10 mouse cellular contexts compared by ENCODE assay signal in genomic region chr16:17802456-17802838, GRCm38 (mm10). TPM values are rescaled to one million over a fixed set of nuclear protein-coding genes. Genes with fewer than 3 reads are reported as not detected.
DNase-seq lines count a peak whose midpoint lies in the region; ATAC-seq and TF ChIP-seq lines count a peak whose summit lies in the region.
"Had no signal": no experiment of that assay in that cellular context is flagged by ENCODE, and none has a peak within 500 bp of the region (broad histone marks: within the 10 kb centered on the region; RNA-seq: fewer than 3 reads in every experiment).

No protein-coding gene starts in this region.

- no peaks in the 10 kb centered on the region for H3K9me3 ChIP-seq in heart, embryonic 16.5 days (replicated peaks; ENCODE audit: control insufficient read depth, low read length)
- H3K9me3 ChIP-seq in hindbrain, embryonic 12.5 days (replicated peaks) = no peaks in the 10 kb centered on the region
- no peaks in the 10 kb centered on the region for H3K9me3 ChIP-seq in midbrain, embryonic 11.5 days (ENCODE audit: control insufficient read depth, low read length)

- no peaks in the 10 kb centered on the region for H3K36me3 ChIP-seq in heart, embryonic 16.5 days (ENCODE audit: control insufficient read depth, insufficient read depth)
- no peaks in the 10 kb centered on the region for H3K36me3 ChIP-seq in hindbrain, embryonic 12.5 days
- H3K36me3 ChIP-seq in midbrain, embryonic 11.5 days (ENCODE audit: control insufficient read depth, insufficient read depth, low read length) = no peaks in the 10 kb centered on the region
- H3K36me3 ChIP-seq: G1E had no signal

- peaks cover 71% of the 10 kb centered on the region for H3K27me3 ChIP-seq in heart, embryonic 16.5 days (ENCODE audit: control insufficient read depth, insufficient read depth, low read length)
- H3K27me3 ChIP-seq in hindbrain, embryonic 12.5 days = peaks cover 95% of the 10 kb centered on the region
- H3K27me3 ChIP-seq in midbrain, embryonic 11.5 days (ENCODE audit: control insufficient read depth, insufficient read depth, low read length) = peaks cover 94% of the 10 kb centered on the region

- H3K27ac ChIP-seq in heart, embryonic 16.5 days (ENCODE audit: low read length) = no peak overlapping the region
- H3K27ac ChIP-seq in cortical plate, adult 2 months (ENCODE audit: insufficient read depth, low read length) = no peak overlapping the region
- H3K27ac ChIP-seq in hindbrain, embryonic 12.5 days = no peak overlapping the region
- H3K27ac ChIP-seq in midbrain, embryonic 11.5 days (ENCODE audit: low read depth, low read length) = no peak overlapping the region

- peak overlapping the region; percentile 58 for H3K9ac ChIP-seq in heart, embryonic 16.5 days (ENCODE audit: low read length)
- H3K9ac ChIP-seq in hindbrain, embryonic 12.5 days = peak overlapping the region; percentile 29; the same call in 1 of the 2 replicates
- H3K9ac ChIP-seq in midbrain, embryonic 11.5 days (ENCODE audit: low read length) = no peak overlapping the region

- H3K4me3 ChIP-seq in heart, embryonic 16.5 days (ENCODE audit: low read length) = peak overlapping the region; percentile 52
- peak overlapping the region; percentile 11 for H3K4me3 ChIP-seq in cortical plate, adult 2 months (ENCODE audit: insufficient read depth, low read length)
- peak overlapping the region; percentile 31 for H3K4me3 ChIP-seq in hindbrain, embryonic 12.5 days
- H3K4me3 ChIP-seq in midbrain, embryonic 11.5 days (ENCODE audit: low read depth, low read length) = peak overlapping the region; percentile 21

- TF ChIP-seq POLR2A in cortical plate, adult 2 months (IDR thresholded peaks at IDR 0.05; ENCODE audit: extremely low read depth, insufficient read depth, low read length) = no peak

- no peak for TF ChIP-seq CTCF in cortical plate, adult 2 months (IDR thresholded peaks at IDR 0.05; ENCODE audit: extremely low read depth, insufficient read depth, low read length)

- H3K4me1 ChIP-seq in heart, embryonic 16.5 days (ENCODE audit: control insufficient read depth, insufficient read depth, low read length) = peaks cover 40% of the 10 kb centered on the region
- 0 out of 2 replicates have a peak, but pooled peaks cover 1% of the 10 kb centered on the region for H3K4me1 ChIP-seq in cortical plate, adult 2 months (ENCODE audit: control insufficient read depth, insufficient read depth, low read length)
- peaks cover 65% of the 10 kb centered on the region for H3K4me1 ChIP-seq in hindbrain, embryonic 12.5 days
- H3K4me1 ChIP-seq in midbrain, embryonic 11.5 days (ENCODE audit: control insufficient read depth, insufficient read depth, low read length) = peaks cover 46% of the 10 kb centered on the region

- H3K4me2 ChIP-seq in heart, embryonic 16.5 days (ENCODE audit: low read depth, low read length) = peak overlapping the region; percentile 74
- H3K4me2 ChIP-seq in hindbrain, embryonic 12.5 days (replicated peaks) = peak overlapping the region; percentile 55
- peak overlapping the region; percentile 38 for H3K4me2 ChIP-seq in midbrain, embryonic 11.5 days

- intact Hi-C loops in heart, postnatal 36 days (cut with DNase I) = no loop called here
- intact Hi-C loops in left cerebral cortex, postnatal 4 days (cut with DNase I) = no loop called here

- no peak for DNase-seq in heart, postnatal 36 days
- DNase-seq in midbrain, embryonic 11.5 days (ENCODE audit: low spot score, missing footprints) = peak; percentile 94
- DNase-seq in c-Kit-positive CD71-positive TER-119-positive erythroid progenitor cells, embryonic 14.5 days (ENCODE audit: low spot score) = no peak
- DNase-seq in left cerebral cortex, postnatal 4 days = no peak
- DNase-seq in thymus, postnatal 0 days (ENCODE audit: low spot score) = no peak
- DNase-seq: cerebellum, adult 8-10 months had no signal

- WGBS in heart, embryonic 16.5 days = 24% methylated on average over 18 of the region's 18 CpGs
- 8% methylated on average over 18 of the region's 18 CpGs for WGBS in hindbrain, embryonic 12.5 days
- 4% methylated on average over 18 of the region's 18 CpGs for WGBS in midbrain, embryonic 11.5 days

- no peak for ATAC-seq in heart, embryonic 16.5 days (replicated peaks; ENCODE audit: extremely low read depth, insufficient read depth, low FRiP score)
- no peak for ATAC-seq in hindbrain, embryonic 12.5 days (ENCODE audit: low FRiP score)
- no peak for ATAC-seq in midbrain, embryonic 11.5 days (ENCODE audit: low FRiP score)

RNA-seq across cellular contexts. Expression of gene Scarf2, which starts 5.4 kb away (rescaled TPM):
- 4.3 and 5.5 TPM in 2 replicates for polyA plus RNA-seq in heart, embryonic 16.5 days (2015; fragmentation: Nextera tagmentation; extraction: Ambion mirVana)
- total RNA-seq in heart, postnatal 36 days (2021) = 1 to 10 TPM; 4.5 to 4.9 TPM
- 3.5 and 3.7 TPM in 2 replicates for polyA plus RNA-seq in cortical plate, adult 2 months (2012; rRNA removed)
- polyA plus RNA-seq in hindbrain, embryonic 12.5 days (2016; fragmentation: Nextera tagmentation; extraction: Ambion mirVana) = 21.0 and 26.5 TPM in 2 replicates
- polyA plus RNA-seq in midbrain, embryonic 11.5 days (2014; fragmentation: Nextera tagmentation; extraction: Ambion mirVana) = 3.8 and 4.4 TPM in 2 replicates
- 1 to 10 TPM; 5.6 to 6.3 TPM for total RNA-seq in left cerebral cortex, postnatal 4 days (2021)
- 3.6 and 4.3 TPM in 2 replicates for polyA plus RNA-seq in thymus, postnatal 0 days (2015; fragmentation: Nextera tagmentation; extraction: Ambion mirVana)
- total RNA-seq: G1E had no signal
- polyA plus RNA-seq: G1E had no signal

RNA-seq across cellular contexts. Expression of gene B830017H08Rik, which starts 30.5 kb away (rescaled TPM):
- polyA plus RNA-seq in heart, embryonic 16.5 days (2015; fragmentation: Nextera tagmentation; extraction: Ambion mirVana) = not detected in 2 replicates
- total RNA-seq in heart, postnatal 36 days (2021) = not detected
- polyA plus RNA-seq in cortical plate, adult 2 months (2012; rRNA removed) = 5.3 and 7.4 TPM in 2 replicates
- 0.93 and 1.0 TPM in 2 replicates for polyA plus RNA-seq in hindbrain, embryonic 12.5 days (2016; fragmentation: Nextera tagmentation; extraction: Ambion mirVana)
- polyA plus RNA-seq in midbrain, embryonic 11.5 days (2014; fragmentation: Nextera tagmentation; extraction: Ambion mirVana) = 0.21 and 0.37 TPM in 2 replicates
- total RNA-seq in left cerebral cortex, postnatal 4 days (2021) = 1 to 10 TPM; 3.9 to 4.3 TPM
- not detected in 2 replicates for polyA plus RNA-seq in thymus, postnatal 0 days (2015; fragmentation: Nextera tagmentation; extraction: Ambion mirVana)

RNA-seq across cellular contexts. Expression of gene Car15, which starts 35.7 kb away (rescaled TPM):
- polyA plus RNA-seq in heart, embryonic 16.5 days (2015; fragmentation: Nextera tagmentation; extraction: Ambion mirVana) = 2.0 and 2.6 TPM in 2 replicates
- total RNA-seq in heart, postnatal 36 days (2021) = 1 to 10 TPM; 2.1 TPM
- polyA plus RNA-seq in cortical plate, adult 2 months (2012; rRNA removed) = 19.0 and 19.4 TPM in 2 replicates
- polyA plus RNA-seq in hindbrain, embryonic 12.5 days (2016; fragmentation: Nextera tagmentation; extraction: Ambion mirVana) = 3.5 and 4.1 TPM in 2 replicates
- 2.2 and 2.3 TPM in 2 replicates for polyA plus RNA-seq in midbrain, embryonic 11.5 days (2014; fragmentation: Nextera tagmentation; extraction: Ambion mirVana)
- total RNA-seq in left cerebral cortex, postnatal 4 days (2021) = 1 to 10 TPM; 6.8 to 7.1 TPM
- polyA plus RNA-seq in thymus, postnatal 0 days (2015; fragmentation: Nextera tagmentation; extraction: Ambion mirVana) = 0.83 and 1.3 TPM in 2 replicates

RNA-seq across cellular contexts. Expression of gene Klhl22, which starts 43.0 kb away (rescaled TPM):
- polyA plus RNA-seq in heart, embryonic 16.5 days (2015; fragmentation: Nextera tagmentation; extraction: Ambion mirVana) = 36.4 and 39.6 TPM in 2 replicates
- 10 to 100 TPM; 17.2 to 20.2 TPM for total RNA-seq in heart, postnatal 36 days (2021)
- polyA plus RNA-seq in cortical plate, adult 2 months (2012; rRNA removed) = 107 and 126 TPM in 2 replicates
- 63.9 and 64.7 TPM in 2 replicates for polyA plus RNA-seq in hindbrain, embryonic 12.5 days (2016; fragmentation: Nextera tagmentation; extraction: Ambion mirVana)
- 38.7 and 39.5 TPM in 2 replicates for polyA plus RNA-seq in midbrain, embryonic 11.5 days (2014; fragmentation: Nextera tagmentation; extraction: Ambion mirVana)
- 10 to 100 TPM; 86.2 to 95.3 TPM for total RNA-seq in left cerebral cortex, postnatal 4 days (2021)
- 27.6 and 30.2 TPM in 2 replicates for polyA plus RNA-seq in thymus, postnatal 0 days (2015; fragmentation: Nextera tagmentation; extraction: Ambion mirVana)
- polyA plus RNA-seq: G1E had no signal
